Mouse (Mus musculus): ENCODE measurements around the gene Ctnnd2. TPM values are rescaled to one million over a fixed set of nuclear protein-coding genes. Genes with fewer than 3 reads are reported as not detected.

Gene Ctnnd2
- polyA plus RNA-seq, 1 experiment from 2014 or later = 42.4 TPM

- no peak overlapping the region for H3K27ac ChIP-seq
- ATAC-seq (ENCODE audit: low FRiP score) = no peak
- H3K9ac ChIP-seq = no peak overlapping the region
- no peaks in the 10 kb centered on the region for H3K4me1 ChIP-seq
- no peaks in the 10 kb centered on the region for H3K36me3 ChIP-seq
- no peak overlapping the region for H3K4me2 ChIP-seq (replicated peaks)
- H3K9me3 ChIP-seq (replicated peaks) = no peaks in the 10 kb centered on the region
- H3K27me3 ChIP-seq = no peaks in the 10 kb centered on the region
- 79% methylated on average over 14 of the region's 14 CpGs for WGBS
- H3K4me3 ChIP-seq = no peak overlapping the region
Observed at GRCm38 (mm10) chr15:30682360-30683119, 510.1 kb downstream of the Ctnnd2 start.

- ATAC-seq (ENCODE audit: low FRiP score) = no peak
- no peak overlapping the region; the same call in 1 of the 2 replicates for H3K27ac ChIP-seq
Observed at GRCm38 (mm10) chr15:30686206-30687101, 514.1 kb downstream of the Ctnnd2 start.

GRCm38 (mm10) chr15:30693754-30694205, 521.4 kb downstream of the Ctnnd2 start:
- Histone ChIP-seq H3K9ac (no peak overlapping the region), H3K9me3 (replicated peaks) (no peaks in the 10 kb centered on the region), H3K4me1 (peaks cover 12% of the 10 kb centered on the region), H3K27me3 (no peaks in the 10 kb centered on the region), H3K36me3 (no peaks in the 10 kb centered on the region), H3K27ac (peak overlapping the region; percentile 25; the same call in 1 of the 2 replicates), H3K4me2 (replicated peaks) (no peak overlapping the region), H3K4me3 (no peak overlapping the region)
- peak; percentile 87 for ATAC-seq (ENCODE audit: low FRiP score)
- WGBS = 32% methylated on average over 6 of the region's 6 CpGs

More at GRCm38 (mm10) chr15:30686206-30687101, 514.1 kb downstream of the Ctnnd2 start:
- WGBS = 73% methylated on average over 4 of the region's 4 CpGs
- H3K36me3 ChIP-seq = no peaks in the 10 kb centered on the region
- no peak overlapping the region for H3K4me2 ChIP-seq (replicated peaks)
- no peak overlapping the region for H3K9ac ChIP-seq
- H3K4me3 ChIP-seq = no peak overlapping the region
- no peaks in the 10 kb centered on the region for H3K9me3 ChIP-seq (replicated peaks)
- no peaks in the 10 kb centered on the region for H3K4me1 ChIP-seq
- H3K27me3 ChIP-seq = no peaks in the 10 kb centered on the region

GRCm38 (mm10) chr15:30694286-30694685, 521.9 kb downstream of the Ctnnd2 start:
- 73% methylated on average over 1 of the region's 1 CpGs for WGBS
- no peak for ATAC-seq (ENCODE audit: low FRiP score)
- H3K27ac ChIP-seq = peak overlapping the region; percentile 25; the same call in 1 of the 2 replicates

GRCm38 (mm10) chr15:30695859-30696258, 523.5 kb downstream of the Ctnnd2 start:
- WGBS = 91% methylated on average over 6 of the region's 6 CpGs
- no peak overlapping the region for H3K27ac ChIP-seq

More at GRCm38 (mm10) chr15:30694286-30694685, 521.9 kb downstream of the Ctnnd2 start:
- Histone ChIP-seq H3K9me3 (replicated peaks) (no peaks in the 10 kb centered on the region), H3K9ac (no peak overlapping the region), H3K27me3 (no peaks in the 10 kb centered on the region), H3K4me2 (replicated peaks) (no peak overlapping the region), H3K36me3 (no peaks in the 10 kb centered on the region), H3K4me1 (peaks cover 12% of the 10 kb centered on the region), H3K4me3 (no peak overlapping the region)

GRCm38 (mm10) chr15:30697356-30697755, 525.0 kb downstream of the Ctnnd2 start:
- Histone ChIP-seq H3K4me1 (peaks cover 12% of the 10 kb centered on the region), H3K9me3 (replicated peaks) (no peaks in the 10 kb centered on the region), H3K27ac (no peak overlapping the region), H3K4me2 (replicated peaks) (no peak overlapping the region), H3K4me3 (no peak overlapping the region), H3K27me3 (no peaks in the 10 kb centered on the region), H3K36me3 (no peaks in the 10 kb centered on the region), H3K9ac (no peak overlapping the region)
- WGBS = 75% methylated on average over 5 of the region's 5 CpGs
- no peak for ATAC-seq (ENCODE audit: low FRiP score)

More at GRCm38 (mm10) chr15:30695859-30696258, 523.5 kb downstream of the Ctnnd2 start:
- Histone ChIP-seq H3K4me3 (no peak overlapping the region), H3K27me3 (no peaks in the 10 kb centered on the region), H3K36me3 (no peaks in the 10 kb centered on the region), H3K9me3 (replicated peaks) (no peaks in the 10 kb centered on the region), H3K9ac (no peak overlapping the region), H3K4me2 (replicated peaks) (no peak overlapping the region), H3K4me1 (peaks cover 12% of the 10 kb centered on the region)
- no peak for ATAC-seq (ENCODE audit: low FRiP score)

GRCm38 (mm10) chr15:30700762-30701161, 528.4 kb downstream of the Ctnnd2 start:
- 74% methylated on average over 6 of the region's 6 CpGs for WGBS
- Histone ChIP-seq H3K36me3 (no peaks in the 10 kb centered on the region), H3K4me3 (no peak overlapping the region)

GRCm38 (mm10) chr15:30701592-30701991, 529.2 kb downstream of the Ctnnd2 start:
- Histone ChIP-seq H3K27ac (no peak overlapping the region), H3K9me3 (replicated peaks) (no peaks in the 10 kb centered on the region), H3K27me3 (no peaks in the 10 kb centered on the region), H3K4me1 (no peaks in the 10 kb centered on the region), H3K4me3 (no peak overlapping the region), H3K36me3 (no peaks in the 10 kb centered on the region), H3K9ac (no peak overlapping the region), H3K4me2 (replicated peaks) (no peak overlapping the region)
- ATAC-seq (ENCODE audit: low FRiP score) = no peak
- 84% methylated on average over 5 of the region's 5 CpGs for WGBS

More at GRCm38 (mm10) chr15:30700762-30701161, 528.4 kb downstream of the Ctnnd2 start:
- no peaks in the 10 kb centered on the region for H3K4me1 ChIP-seq
- no peaks in the 10 kb centered on the region for H3K27me3 ChIP-seq
- H3K4me2 ChIP-seq (replicated peaks) = no peak overlapping the region
- no peak overlapping the region for H3K9ac ChIP-seq
- no peak overlapping the region for H3K27ac ChIP-seq
- H3K9me3 ChIP-seq (replicated peaks) = no peaks in the 10 kb centered on the region
- ATAC-seq (ENCODE audit: low FRiP score) = no peak

GRCm38 (mm10) chr15:30709026-30709753, 536.8 kb downstream of the Ctnnd2 start:
- Histone ChIP-seq H3K9me3 (replicated peaks) (no peaks in the 10 kb centered on the region), H3K4me2 (replicated peaks) (no peak overlapping the region), H3K27ac (peak overlapping the region; percentile 12; the same call in 1 of the 2 replicates), H3K36me3 (no peaks in the 10 kb centered on the region), H3K9ac (no peak overlapping the region), H3K4me3 (no peak overlapping the region), H3K27me3 (no peaks in the 10 kb centered on the region), H3K4me1 (peaks cover 11% of the 10 kb centered on the region)
- WGBS = 46% methylated on average over 10 of the region's 10 CpGs
- ATAC-seq (ENCODE audit: low FRiP score) = peak; percentile 71

- ATAC-seq (ENCODE audit: low FRiP score) = no peak
- Histone ChIP-seq H3K27ac (no peak overlapping the region), H3K9ac (no peak overlapping the region), H3K36me3 (no peaks in the 10 kb centered on the region), H3K4me2 (replicated peaks) (no peak overlapping the region), H3K27me3 (no peaks in the 10 kb centered on the region), H3K4me1 (peaks cover 11% of the 10 kb centered on the region), H3K4me3 (no peak overlapping the region), H3K9me3 (replicated peaks) (no peaks in the 10 kb centered on the region)
- 74% methylated on average over 2 of the region's 2 CpGs for WGBS
Observed at GRCm38 (mm10) chr15:30709754-30710105, 537.3 kb downstream of the Ctnnd2 start.

GRCm38 (mm10) chr15:30714823-30715222, 542.4 kb downstream of the Ctnnd2 start:
- no peaks in the 10 kb centered on the region for H3K4me1 ChIP-seq
- no peaks in the 10 kb centered on the region for H3K36me3 ChIP-seq
- H3K4me3 ChIP-seq = no peak overlapping the region
- H3K27ac ChIP-seq = no peak overlapping the region
- WGBS = 88% methylated on average over 2 of the region's 2 CpGs
- no peak for ATAC-seq (ENCODE audit: low FRiP score)
- no peaks in the 10 kb centered on the region for H3K9me3 ChIP-seq (replicated peaks)
- H3K4me2 ChIP-seq (replicated peaks) = no peak overlapping the region
- H3K9ac ChIP-seq = no peak overlapping the region
- H3K27me3 ChIP-seq = no peaks in the 10 kb centered on the region

- Histone ChIP-seq H3K4me1 (peaks cover 4% of the 10 kb centered on the region; the same call in 1 of the 2 replicates), H3K4me2 (replicated peaks) (no peak overlapping the region), H3K4me3 (no peak overlapping the region), H3K27me3 (no peaks in the 10 kb centered on the region), H3K9me3 (replicated peaks) (no peaks in the 10 kb centered on the region), H3K36me3 (no peaks in the 10 kb centered on the region), H3K9ac (no peak overlapping the region), H3K27ac (no peak overlapping the region)
- WGBS = 83% methylated on average over 3 of the region's 3 CpGs
- ATAC-seq (ENCODE audit: low FRiP score) = no peak
Observed at GRCm38 (mm10) chr15:30718811-30719210, 546.4 kb downstream of the Ctnnd2 start.

Data from hindbrain, embryonic 12.5 days (tissue).